Mouse (Mus musculus) heart, adult 2 months (tissue): ENCODE results near the gene Gm5294.

Experiments used
- CTCF ChIP-seq: fragments of 200-600 bp; IDR thresholded peaks from 2 replicates; pipeline ENCODE4 v1.8.1; 2022; ENCODE audit warnings: antibody characterized with exemption, mild to moderate bottlenecking, moderate library complexity
- EP300 ChIP-seq: fragments of 200-500 bp; IDR thresholded peaks from 2 replicates; pipeline ENCODE4 v1.6.1; 2011; ENCODE audit warnings: low read depth, low read length, control low read depth; ENCODE audit not compliant: insufficient read depth

DNA sequence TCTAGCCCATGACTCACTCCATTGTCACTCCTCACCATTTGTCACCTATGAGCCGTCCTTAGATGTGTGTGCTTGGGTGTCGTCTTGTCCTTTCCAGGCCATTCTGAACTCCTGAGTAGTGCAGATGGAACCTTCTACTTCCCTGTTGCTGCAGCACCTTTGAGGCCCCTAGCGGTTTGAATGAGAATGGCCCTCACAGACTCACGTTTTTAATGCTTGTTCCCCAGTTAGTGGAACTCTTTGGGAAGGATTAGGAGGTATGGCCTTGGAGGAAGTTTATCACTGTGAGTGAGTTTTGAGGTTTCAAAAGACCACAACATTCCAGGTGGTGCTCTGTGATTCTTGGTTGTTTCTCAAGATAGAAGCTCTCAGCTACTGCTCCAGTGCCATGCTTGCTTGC, 32.3 kb downstream of the Gm5294 start:
- TF ChIP-seq CTCF (no peak), EP300 (no peak)
